Mouse (Mus musculus) testis, adult 2 months (tissue): ENCODE data around the gene Atg4b.

Source experiments
- CTCF ChIP-seq: fragments of 200-500 bp; IDR thresholded peaks from 2 replicates; pipeline ENCODE4 v1.5.1; 2012; ENCODE audit warnings: low read depth, mild to moderate bottlenecking, inconsistent platforms, low read length, moderate library complexity; ENCODE audit not compliant: control insufficient read depth, insufficient read depth, insufficient replicate concordance
- POLR2A ChIP-seq: fragments of 200-500 bp; IDR thresholded peaks from 2 replicates; pipeline ENCODE4 v1.6.1; 2012; ENCODE audit warnings: low read depth, mild to moderate bottlenecking, inconsistent platforms, low read length, moderate library complexity; ENCODE audit not compliant: control insufficient read depth

GRCm38 (mm10) chr1:93741987-93742386 is 9.3 kb upstream of the Atg4b start:
- no peak for TF ChIP-seq POLR2A
- no peak for TF ChIP-seq CTCF
